Mouse (Mus musculus) megakaryocyte-erythroid progenitor cell, adult 5-6 weeks (primary cell): ENCODE measurements around the gene Atp6v0a4. TPM values are rescaled to one million over a fixed set of nuclear protein-coding genes. Genes with fewer than 3 reads are reported as not detected.

Source experiments
- ATAC-seq: replicated peaks from 2 replicates; pipeline ENCODE4 v1.8.0; 2016; ENCODE audit warnings: mild to moderate bottlenecking, inconsistent platforms; ENCODE audit not compliant: severe bottlenecking, poor library complexity, low FRiP score, low TSS enrichment
- total RNA-seq, 2 experiments: library from RNA; stranded (forward) in 1 of 2; stranded (reverse) in 1 of 2; fragments of 200-1000, 215-1000 nt in 1 of 2; fragments of >200 nt in 1 of 2; fragmentation: Nextera tagmentation in 1 of 2; gene quantifications; 2 replicates each; pipeline ENCODE4 v1.2.3; 2014 to 2017

Gene Atp6v0a4
- total RNA-seq, 2 experiments from 2014 or later: 0.46 to 2.5 TPM

GRCm38 (mm10) chr6:38031924-38032540, 92.4 kb downstream of the Atp6v0a4 start:
- no peak for ATAC-seq

GRCm38 (mm10) chr6:38028205-38028604, 96.2 kb downstream of the Atp6v0a4 start:
- no peak for ATAC-seq

- no peak for ATAC-seq
Observed at GRCm38 (mm10) chr6:38027771-38028170, 96.6 kb downstream of the Atp6v0a4 start.

- no peak for ATAC-seq
Observed at GRCm38 (mm10) chr6:38023284-38023683, 101.1 kb downstream of the Atp6v0a4 start.

- ATAC-seq: no peak
Observed at GRCm38 (mm10) chr6:38021406-38021805, 103.0 kb downstream of the Atp6v0a4 start.

GRCm38 (mm10) chr6:38012829-38013228, 111.6 kb downstream of the Atp6v0a4 start:
- ATAC-seq: no peak

GRCm38 (mm10) chr6:38007459-38007858, 116.9 kb downstream of the Atp6v0a4 start:
- ATAC-seq: peak; percentile 71

Other genes starting within 250 kb of the Atp6v0a4 start
- gene Svopl, start 77.6 kb downstream of the Atp6v0a4 start, total RNA-seq (2014; fragmentation: Nextera tagmentation): not detected in 2 replicates
- gene Svopl, start 77.6 kb downstream of the Atp6v0a4 start, total RNA-seq (2017): not detected in 2 replicates
- not detected in 2 replicates for gene Tmem213, start 15.3 kb downstream of the Atp6v0a4 start, total RNA-seq (2014; fragmentation: Nextera tagmentation)
- gene Tmem213, start 15.3 kb downstream of the Atp6v0a4 start, total RNA-seq (2017): not detected in 2 replicates
- gene D630045J12Rik, start 129.4 kb upstream of the Atp6v0a4 start, total RNA-seq (2014; fragmentation: Nextera tagmentation): 0.72 and 3.0 TPM in 2 replicates
- gene D630045J12Rik, start 129.4 kb upstream of the Atp6v0a4 start, total RNA-seq (2017): 0.09 and 0.19 TPM in 2 replicates
- gene Zc3hav1l, start 174.7 kb upstream of the Atp6v0a4 start, total RNA-seq (2014; fragmentation: Nextera tagmentation): 6.9 and 7.3 TPM in 2 replicates
- 2.9 and 4.3 TPM in 2 replicates for gene Zc3hav1l, start 174.7 kb upstream of the Atp6v0a4 start, total RNA-seq (2017)
- gene Zc3hav1, start 230.0 kb upstream of the Atp6v0a4 start, total RNA-seq (2014; fragmentation: Nextera tagmentation): 53.4 and 71.4 TPM in 2 replicates
- gene Zc3hav1, start 230.0 kb upstream of the Atp6v0a4 start, total RNA-seq (2017): 60.1 and 64.0 TPM in 2 replicates